ENCODE assay signal across 28 mouse cellular contexts in the genomic region with DNA sequence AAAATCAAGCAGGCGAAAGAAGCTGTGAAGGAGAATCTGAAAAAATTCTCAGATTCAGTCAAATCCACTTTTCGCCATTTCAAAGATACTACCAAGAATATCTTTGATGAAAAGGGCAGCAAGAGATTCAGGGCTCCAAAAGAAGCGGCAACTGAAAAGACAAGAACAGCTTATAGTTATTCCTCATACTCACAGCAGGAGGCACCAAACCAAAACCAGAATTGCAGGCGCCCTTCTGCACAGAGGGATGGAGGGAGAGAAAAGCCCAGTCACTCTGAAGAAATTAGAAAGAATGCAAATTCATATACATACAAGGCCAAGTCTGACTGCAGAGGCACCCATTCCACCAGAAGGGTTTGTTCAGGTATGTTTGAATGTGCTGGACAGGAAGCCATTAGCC. TPM values are rescaled to one million over a fixed set of nuclear protein-coding genes. Genes with fewer than 3 reads are reported as not detected.
A peak's percentile ranks its signal among the peaks of the same experiment; 100 is the strongest.
DNase-seq lines count a peak whose midpoint lies in the region; ATAC-seq and TF ChIP-seq lines count a peak whose summit lies in the region.
"Had no signal": no experiment of that assay in that cellular context is flagged by ENCODE, and none has a peak within 500 bp of the region (broad histone marks: within the 10 kb centered on the region; RNA-seq: fewer than 3 reads in every experiment).

No protein-coding gene starts in this region.

- no peak for ATAC-seq in forebrain, postnatal 0 days
- ATAC-seq in forebrain, embryonic 15.5 days (replicated peaks) = no peak
- ATAC-seq in kidney, postnatal 0 days (replicated peaks; ENCODE audit: low FRiP score, low read depth) = no peak
- no peak for ATAC-seq in midbrain, embryonic 14.5 days (ENCODE audit: low FRiP score, low TSS enrichment)
- no peak for ATAC-seq in midbrain, embryonic 15.5 days (replicated peaks)
- ATAC-seq in megakaryocyte progenitor cell, adult 5-6 weeks (replicated peaks; ENCODE audit: poor library complexity) = 0 out of 2 replicates have a peak, but pooled peaks have one; percentile 29
- ATAC-seq: inflammation-experienced regulatory T-cells, adult 6 months had no signal

- H3K4me1 ChIP-seq in forebrain, postnatal 0 days (ENCODE audit: insufficient read depth) = no peaks in the 10 kb centered on the region
- H3K4me1 ChIP-seq in forebrain, embryonic 15.5 days = no peaks in the 10 kb centered on the region
- no peaks in the 10 kb centered on the region for H3K4me1 ChIP-seq in kidney, postnatal 0 days (replicated peaks; ENCODE audit: insufficient read depth, low read length)
- no peaks in the 10 kb centered on the region for H3K4me1 ChIP-seq in midbrain, embryonic 14.5 days (ENCODE audit: control insufficient read depth, insufficient read depth, low read length)
- H3K4me1 ChIP-seq in midbrain, embryonic 15.5 days = no peaks in the 10 kb centered on the region
- H3K4me1 ChIP-seq: embryonic facial prominence, embryonic 13.5 days; forebrain, embryonic 12.5 days; heart, embryonic 12.5 days; hindbrain, embryonic 13.5 days; limb, embryonic 10.5 days; stomach, embryonic 15.5 days had no signal

- TF ChIP-seq CTCF in forebrain, postnatal 0 days (IDR thresholded peaks at IDR 0.05; ENCODE audit: low read depth) = peak; percentile 30; the same call in 1 of the 2 replicates
- TF ChIP-seq CTCF in kidney, postnatal 0 days (IDR thresholded peaks at IDR 0.05; ENCODE audit: low read depth) = no peak; the same call in 1 of the 2 replicates

- no peak overlapping the region for H3K9ac ChIP-seq in forebrain, postnatal 0 days
- H3K9ac ChIP-seq in forebrain, embryonic 15.5 days (replicated peaks) = no peak overlapping the region
- H3K9ac ChIP-seq in kidney, postnatal 0 days (ENCODE audit: low read depth, low read length) = no peak overlapping the region
- no peak overlapping the region for H3K9ac ChIP-seq in midbrain, embryonic 14.5 days (replicated peaks; ENCODE audit: low read length)
- no peak overlapping the region for H3K9ac ChIP-seq in midbrain, embryonic 15.5 days
- H3K9ac ChIP-seq: embryonic facial prominence, embryonic 13.5 days; forebrain, embryonic 12.5 days; heart, embryonic 12.5 days; hindbrain, embryonic 13.5 days; stomach, embryonic 15.5 days had no signal

- H3K4me2 ChIP-seq in forebrain, postnatal 0 days (ENCODE audit: low read depth) = no peak overlapping the region
- no peak overlapping the region for H3K4me2 ChIP-seq in forebrain, embryonic 15.5 days (replicated peaks)
- no peak overlapping the region for H3K4me2 ChIP-seq in kidney, postnatal 0 days (ENCODE audit: low read length)
- no peak overlapping the region for H3K4me2 ChIP-seq in midbrain, embryonic 14.5 days (ENCODE audit: low read length)
- no peak overlapping the region for H3K4me2 ChIP-seq in midbrain, embryonic 15.5 days
- H3K4me2 ChIP-seq: embryonic facial prominence, embryonic 13.5 days; forebrain, embryonic 12.5 days; heart, embryonic 12.5 days; hindbrain, embryonic 13.5 days; stomach, embryonic 15.5 days had no signal

- no peak overlapping the region for H3K4me3 ChIP-seq in forebrain, postnatal 0 days (ENCODE audit: low read depth, low read length)
- no peak overlapping the region for H3K4me3 ChIP-seq in forebrain, embryonic 15.5 days
- no peak overlapping the region for H3K4me3 ChIP-seq in kidney, postnatal 0 days (replicated peaks; ENCODE audit: low read depth, low read length)
- H3K4me3 ChIP-seq in midbrain, embryonic 14.5 days (replicated peaks; ENCODE audit: low read depth, low read length) = no peak overlapping the region
- no peak overlapping the region for H3K4me3 ChIP-seq in midbrain, embryonic 15.5 days
- H3K4me3 ChIP-seq: embryonic facial prominence, embryonic 13.5 days; erythroblast, embryonic 14.5 days; forebrain, embryonic 12.5 days; heart, embryonic 12.5 days; hindbrain, embryonic 13.5 days; limb, embryonic 10.5 days; stomach, embryonic 15.5 days had no signal

- 90% methylated on average over 4 of the region's 4 CpGs for WGBS in forebrain, postnatal 0 days
- 87% methylated on average over 4 of the region's 4 CpGs for WGBS in forebrain, embryonic 15.5 days
- 92% methylated on average over 4 of the region's 4 CpGs for WGBS in kidney, postnatal 0 days
- WGBS in midbrain, embryonic 14.5 days = 89% methylated on average over 4 of the region's 4 CpGs
- WGBS in midbrain, embryonic 15.5 days = 88% methylated on average over 4 of the region's 4 CpGs

- no peak overlapping the region for H3K27ac ChIP-seq in forebrain, postnatal 0 days (ENCODE audit: low read depth, low read length)
- H3K27ac ChIP-seq in forebrain, embryonic 15.5 days (replicated peaks) = no peak overlapping the region
- H3K27ac ChIP-seq in kidney, postnatal 0 days = no peak overlapping the region
- no peak overlapping the region for H3K27ac ChIP-seq in midbrain, embryonic 14.5 days (replicated peaks; ENCODE audit: low read depth, low read length)
- no peak overlapping the region for H3K27ac ChIP-seq in midbrain, embryonic 15.5 days
- H3K27ac ChIP-seq: embryonic facial prominence, embryonic 13.5 days; forebrain, embryonic 12.5 days; hindbrain, embryonic 13.5 days; limb, embryonic 10.5 days; stomach, embryonic 15.5 days had no signal

- no peaks in the 10 kb centered on the region for H3K9me3 ChIP-seq in forebrain, postnatal 0 days (ENCODE audit: low read length)
- H3K9me3 ChIP-seq in forebrain, embryonic 15.5 days = no peaks in the 10 kb centered on the region
- no peaks in the 10 kb centered on the region for H3K9me3 ChIP-seq in kidney, postnatal 0 days (replicated peaks; ENCODE audit: low read length)
- H3K9me3 ChIP-seq in midbrain, embryonic 14.5 days (ENCODE audit: control insufficient read depth, low read length) = no peaks in the 10 kb centered on the region
- H3K9me3 ChIP-seq in midbrain, embryonic 15.5 days = no peaks in the 10 kb centered on the region
- H3K9me3 ChIP-seq: embryonic facial prominence, embryonic 13.5 days; forebrain, embryonic 12.5 days; heart, embryonic 12.5 days; hindbrain, embryonic 13.5 days; limb, embryonic 10.5 days; stomach, embryonic 15.5 days had no signal

- H3K27me3 ChIP-seq in forebrain, postnatal 0 days (ENCODE audit: insufficient read depth, low read length) = no peaks in the 10 kb centered on the region
- H3K27me3 ChIP-seq in forebrain, embryonic 15.5 days = no peaks in the 10 kb centered on the region
- no peaks in the 10 kb centered on the region for H3K27me3 ChIP-seq in kidney, postnatal 0 days (ENCODE audit: insufficient read depth, low read length)
- no peaks in the 10 kb centered on the region for H3K27me3 ChIP-seq in midbrain, embryonic 14.5 days (ENCODE audit: control insufficient read depth, insufficient read depth, low read length)
- H3K27me3 ChIP-seq in midbrain, embryonic 15.5 days (replicated peaks) = no peaks in the 10 kb centered on the region
- H3K27me3 ChIP-seq: embryonic facial prominence, embryonic 13.5 days; forebrain, embryonic 12.5 days; heart, embryonic 12.5 days; hindbrain, embryonic 13.5 days; stomach, embryonic 15.5 days had no signal

- DNase-seq in forebrain, postnatal 0 days = no peak
- DNase-seq in kidney, postnatal 0 days (ENCODE audit: low spot score) = peak; percentile 15
- DNase-seq in kidney, adult 9 months = no peak
- peak; percentile 4 for DNase-seq in midbrain, embryonic 14.5 days
- DNase-seq in cerebellum, postnatal 4 days (ENCODE audit: low spot score in 2 of 2) = no peak
- DNase-seq: adrenal gland, postnatal 25 days; cerebellum, postnatal 10 days; embryo, embryonic 11 days; gastrocnemius, postnatal 10 days; kidney, postnatal 4 days; liver; thymus, adult 2 months; thymus, postnatal 4 days had no signal

- peaks cover 74% of the 10 kb centered on the region for H3K36me3 ChIP-seq in forebrain, postnatal 0 days (ENCODE audit: insufficient read depth)
- H3K36me3 ChIP-seq in forebrain, embryonic 15.5 days = peaks cover 84% of the 10 kb centered on the region
- H3K36me3 ChIP-seq in kidney, postnatal 0 days (ENCODE audit: insufficient read depth, low read length) = peaks cover 45% of the 10 kb centered on the region
- H3K36me3 ChIP-seq in midbrain, embryonic 14.5 days (ENCODE audit: control insufficient read depth, insufficient read depth, low read length) = peaks cover 82% of the 10 kb centered on the region
- H3K36me3 ChIP-seq in midbrain, embryonic 15.5 days (replicated peaks) = peaks cover 62% of the 10 kb centered on the region

RNA-seq across cellular contexts. Expression of a gene that starts 27.4 kb away (rescaled TPM):
- 31.0 and 31.9 TPM in 2 replicates for total RNA-seq in forebrain, postnatal 0 days (2014; rRNA removed)
- polyA plus RNA-seq in forebrain, postnatal 0 days (2015; fragmentation: Nextera tagmentation; extraction: Ambion mirVana) = 29.8 and 42.5 TPM in 2 replicates
- 46.5 and 47.5 TPM in 2 replicates for polyA plus RNA-seq in forebrain, embryonic 15.5 days (2015; fragmentation: Nextera tagmentation; extraction: Ambion mirVana)
- 43.8 and 49.6 TPM in 2 replicates for polyA plus RNA-seq in kidney, postnatal 0 days (2015; fragmentation: Nextera tagmentation; extraction: Ambion mirVana)
- 28.4 and 44.1 TPM in 2 replicates for polyA plus RNA-seq in midbrain, embryonic 14.5 days (2014; fragmentation: Nextera tagmentation; extraction: Ambion mirVana)
- 46.2 and 46.9 TPM in 2 replicates for polyA plus RNA-seq in midbrain, embryonic 15.5 days (2015; fragmentation: Nextera tagmentation; extraction: Ambion mirVana)
- total RNA-seq in megakaryocyte progenitor cell, adult 5-6 weeks (2015) = 25.8 and 26.6 TPM in 2 replicates
- 48.7 and 49.7 TPM in 2 replicates for total RNA-seq in megakaryocyte progenitor cell, adult 5-6 weeks (2017)

RNA-seq across cellular contexts. Expression of a gene that starts 27.4 kb away (rescaled TPM):
- total RNA-seq in forebrain, postnatal 0 days (2014; rRNA removed) = 24.7 and 26.8 TPM in 2 replicates
- 18.8 and 22.7 TPM in 2 replicates for polyA plus RNA-seq in forebrain, postnatal 0 days (2015; fragmentation: Nextera tagmentation; extraction: Ambion mirVana)
- 21.5 and 23.8 TPM in 2 replicates for polyA plus RNA-seq in forebrain, embryonic 15.5 days (2015; fragmentation: Nextera tagmentation; extraction: Ambion mirVana)
- polyA plus RNA-seq in kidney, postnatal 0 days (2015; fragmentation: Nextera tagmentation; extraction: Ambion mirVana) = 30.2 and 33.8 TPM in 2 replicates
- 20.8 and 25.2 TPM in 2 replicates for polyA plus RNA-seq in midbrain, embryonic 14.5 days (2014; fragmentation: Nextera tagmentation; extraction: Ambion mirVana)
- polyA plus RNA-seq in midbrain, embryonic 15.5 days (2015; fragmentation: Nextera tagmentation; extraction: Ambion mirVana) = 20.3 and 22.9 TPM in 2 replicates
- 6.9 and 10.4 TPM in 2 replicates for total RNA-seq in megakaryocyte progenitor cell, adult 5-6 weeks (2015)
- total RNA-seq in megakaryocyte progenitor cell, adult 5-6 weeks (2017) = 8.0 and 10.0 TPM in 2 replicates

RNA-seq across cellular contexts. Expression of a gene that starts 27.5 kb away (rescaled TPM):
- total RNA-seq in forebrain, postnatal 0 days (2014; rRNA removed) = 8.2 and 10.3 TPM in 2 replicates
- polyA plus RNA-seq in forebrain, postnatal 0 days (2015; fragmentation: Nextera tagmentation; extraction: Ambion mirVana) = 7.8 and 10.0 TPM in 2 replicates
- polyA plus RNA-seq in forebrain, embryonic 15.5 days (2015; fragmentation: Nextera tagmentation; extraction: Ambion mirVana) = 11.7 and 12.7 TPM in 2 replicates
- polyA plus RNA-seq in kidney, postnatal 0 days (2015; fragmentation: Nextera tagmentation; extraction: Ambion mirVana) = 10.8 and 11.9 TPM in 2 replicates
- polyA plus RNA-seq in midbrain, embryonic 14.5 days (2014; fragmentation: Nextera tagmentation; extraction: Ambion mirVana) = 13.6 and 16.8 TPM in 2 replicates
- 15.1 and 17.2 TPM in 2 replicates for polyA plus RNA-seq in midbrain, embryonic 15.5 days (2015; fragmentation: Nextera tagmentation; extraction: Ambion mirVana)
- total RNA-seq in megakaryocyte progenitor cell, adult 5-6 weeks (2015) = 35.3 and 47.1 TPM in 2 replicates
- total RNA-seq in megakaryocyte progenitor cell, adult 5-6 weeks (2017) = 7.4 and 7.8 TPM in 2 replicates

RNA-seq across cellular contexts. Expression of a gene that starts 32.0 kb away (rescaled TPM):
- total RNA-seq in forebrain, postnatal 0 days (2014; rRNA removed) = 3.9 and 5.6 TPM in 2 replicates
- polyA plus RNA-seq in forebrain, postnatal 0 days (2015; fragmentation: Nextera tagmentation; extraction: Ambion mirVana) = 1.1 and 2.3 TPM in 2 replicates
- 1.0 and 1.2 TPM in 2 replicates for polyA plus RNA-seq in forebrain, embryonic 15.5 days (2015; fragmentation: Nextera tagmentation; extraction: Ambion mirVana)
- 8.9 and 9.1 TPM in 2 replicates for polyA plus RNA-seq in kidney, postnatal 0 days (2015; fragmentation: Nextera tagmentation; extraction: Ambion mirVana)
- polyA plus RNA-seq in midbrain, embryonic 14.5 days (2014; fragmentation: Nextera tagmentation; extraction: Ambion mirVana) = 0.74 and 1.0 TPM in 2 replicates
- polyA plus RNA-seq in midbrain, embryonic 15.5 days (2015; fragmentation: Nextera tagmentation; extraction: Ambion mirVana) = 3.1 and 3.7 TPM in 2 replicates
- total RNA-seq in megakaryocyte progenitor cell, adult 5-6 weeks (2015) = 63.5 and 65.1 TPM in 2 replicates
- 161 and 179 TPM in 2 replicates for total RNA-seq in megakaryocyte progenitor cell, adult 5-6 weeks (2017)

RNA-seq across cellular contexts. Expression of a gene that starts 54.0 kb away (rescaled TPM):
- 0.10 TPM in 1 of 2 replicates, not detected in the other for total RNA-seq in forebrain, postnatal 0 days (2014; rRNA removed)
- polyA plus RNA-seq in forebrain, postnatal 0 days (2015; fragmentation: Nextera tagmentation; extraction: Ambion mirVana) = not detected in 2 replicates
- not detected in 2 replicates for polyA plus RNA-seq in forebrain, embryonic 15.5 days (2015; fragmentation: Nextera tagmentation; extraction: Ambion mirVana)
- not detected in 2 replicates for polyA plus RNA-seq in kidney, postnatal 0 days (2015; fragmentation: Nextera tagmentation; extraction: Ambion mirVana)
- not detected in 2 replicates for polyA plus RNA-seq in midbrain, embryonic 14.5 days (2014; fragmentation: Nextera tagmentation; extraction: Ambion mirVana)
- not detected in 2 replicates for polyA plus RNA-seq in midbrain, embryonic 15.5 days (2015; fragmentation: Nextera tagmentation; extraction: Ambion mirVana)
- total RNA-seq in megakaryocyte progenitor cell, adult 5-6 weeks (2015) = not detected in 2 replicates
- total RNA-seq in megakaryocyte progenitor cell, adult 5-6 weeks (2017) = 0.07 TPM in 1 of 2 replicates, not detected in the other
- total RNA-seq: adrenal gland, postnatal 25 days; gastrocnemius, postnatal 10 days; layer of hippocampus, postnatal 10 days; megakaryocyte-erythroid progenitor cell, adult 5-6 weeks had no signal
- polyA plus RNA-seq: embryonic facial prominence, embryonic 13.5 days; forebrain, embryonic 12.5 days; heart, embryonic 12.5 days; hindbrain, embryonic 13.5 days; inflammation-experienced regulatory T-cells, adult 6 months; kidney, embryonic 14.5 days; limb, embryonic 10.5 days; liver, embryonic 16.5 days; stomach, embryonic 15.5 days; thymus, adult 2 months had no signal

Comparison
In these comparisons a context has a peak if more than half of its experiments do, and no peak if none do; other contexts are left out.
1. DNase-seq: peak in kidney, postnatal 0 days (single experiment) and midbrain, embryonic 14.5 days (single experiment); none in forebrain, postnatal 0 days (single experiment), kidney, adult 9 months (single experiment) and cerebellum, postnatal 4 days (0 of 2).